Mouse (Mus musculus): ENCODE data around the gene Gpr182.
"Not testable (repeated sequence)": the region's sequence is repeated elsewhere in the genome, so short reads cannot be mapped to it uniquely, and the experiment has no call there.

GRCm38 (mm10) chr10:127782321-127782720, 30.8 kb upstream of the Gpr182 start:
- TF ChIP-seq TBP (conservative IDR thresholded peaks at IDR 0.05; ENCODE audit: low read depth, low read length); EP300 (IDR thresholded peaks at IDR 0.05; ENCODE audit: low read length); CTCF (conservative IDR thresholded peaks at IDR 0.05 in 1 of 2, IDR thresholded peaks at IDR 0.05 in 1 of 2; ENCODE audit: low read depth in 2 of 2, low read length in 2 of 2); ZC3H11A (IDR thresholded peaks at IDR 0.05; ENCODE audit: low read depth, low read length); POLR2A (IDR thresholded peaks at IDR 0.05; ENCODE audit: low read depth, low read length); RCOR1 (conservative IDR thresholded peaks at IDR 0.05; ENCODE audit: low read depth, low read length); E2F4 (IDR thresholded peaks at IDR 0.05; ENCODE audit: insufficient replicate concordance, low read depth, low read length): not testable (repeated sequence)
